Mouse (Mus musculus) urinary bladder, postnatal 25 days (tissue): ENCODE measurements around the gene Vill.

Experiments used
- DNase-seq: peaks from one replicate; pipeline ENCODE4 v3.0.0; 2022; ENCODE audit warnings: low spot score

The Vill gene

GRCm38 (mm10) chr9:119080040-119080675, 27.6 kb downstream of the Vill start:
- DNase-seq, result no peak

DNA sequence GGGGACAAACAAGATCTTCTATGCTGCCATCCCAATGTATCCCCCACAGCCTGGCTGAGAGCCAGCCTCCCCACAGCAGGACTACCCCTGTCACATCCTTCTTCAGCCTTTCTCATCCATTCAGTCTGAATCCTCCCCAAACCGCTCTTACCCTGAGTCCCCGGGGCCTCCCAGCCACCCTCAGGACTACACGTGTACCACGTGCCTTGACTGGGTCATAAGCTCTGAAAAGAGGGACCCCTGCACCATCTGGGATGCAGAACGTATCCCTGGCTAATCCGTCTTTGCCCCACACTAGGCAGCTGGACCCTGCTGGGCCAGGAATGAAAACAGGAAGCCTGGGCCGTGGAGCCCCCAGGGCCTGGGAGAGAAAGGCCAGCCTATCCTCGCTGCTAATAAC, 29.5 kb downstream of the Vill start:
- no peak for DNase-seq

- no peak for DNase-seq
Measured at GRCm38 (mm10) chr9:119082656-119083430, 30.3 kb downstream of the Vill start.

DNA sequence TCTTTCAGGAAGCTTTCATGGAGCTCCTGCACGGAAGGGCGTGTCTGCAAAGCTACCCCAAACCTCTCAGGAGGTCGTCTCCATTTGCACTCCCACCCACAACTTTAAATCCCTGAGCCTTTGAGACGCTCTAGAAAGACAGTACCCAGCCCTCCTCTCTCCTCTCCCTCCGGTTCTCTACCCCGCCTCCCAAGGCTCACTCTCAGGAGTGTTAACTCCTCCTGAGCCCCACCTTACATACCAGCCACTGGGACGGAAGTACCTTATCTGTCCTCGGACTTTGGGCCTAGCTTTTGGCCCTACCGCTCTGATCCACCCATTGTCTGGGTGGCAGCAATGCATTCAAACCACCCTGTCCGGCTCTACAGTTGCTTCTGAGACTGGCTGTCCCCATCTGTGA, 31.4 kb downstream of the Vill start:
- no peak for DNase-seq

DNA sequence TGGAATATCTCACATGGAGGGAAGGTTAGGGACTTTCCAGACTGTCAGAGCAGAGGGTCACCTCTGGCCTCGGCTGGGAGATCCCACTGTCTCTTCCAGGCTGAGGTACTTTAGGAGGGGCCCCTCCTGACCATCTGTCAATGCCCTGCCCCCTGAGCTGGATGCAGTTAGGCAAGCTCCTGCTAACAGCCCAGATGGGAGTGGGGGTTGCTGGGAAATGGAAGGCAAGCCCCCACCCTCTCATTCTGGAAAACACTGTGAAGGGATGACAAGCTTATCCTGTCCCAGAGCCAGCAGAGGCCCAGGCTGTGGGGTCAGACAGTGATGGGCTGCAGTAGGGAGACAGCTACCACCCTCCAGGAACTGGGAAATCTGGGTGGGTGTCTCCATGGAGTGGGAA, 33.9 kb downstream of the Vill start:
- no peak for DNase-seq

GRCm38 (mm10) chr9:119087309-119087708, 34.7 kb downstream of the Vill start:
- DNase-seq, result no peak

- DNase-seq, result peak; percentile 91
Measured at GRCm38 (mm10) chr9:119088148-119088801, 35.7 kb downstream of the Vill start.

GRCm38 (mm10) chr9:119089437-119089836, 36.9 kb downstream of the Vill start:
- no peak for DNase-seq

- no peak for DNase-seq
Measured at GRCm38 (mm10) chr9:119090462-119090861, 37.9 kb downstream of the Vill start.

DNA sequence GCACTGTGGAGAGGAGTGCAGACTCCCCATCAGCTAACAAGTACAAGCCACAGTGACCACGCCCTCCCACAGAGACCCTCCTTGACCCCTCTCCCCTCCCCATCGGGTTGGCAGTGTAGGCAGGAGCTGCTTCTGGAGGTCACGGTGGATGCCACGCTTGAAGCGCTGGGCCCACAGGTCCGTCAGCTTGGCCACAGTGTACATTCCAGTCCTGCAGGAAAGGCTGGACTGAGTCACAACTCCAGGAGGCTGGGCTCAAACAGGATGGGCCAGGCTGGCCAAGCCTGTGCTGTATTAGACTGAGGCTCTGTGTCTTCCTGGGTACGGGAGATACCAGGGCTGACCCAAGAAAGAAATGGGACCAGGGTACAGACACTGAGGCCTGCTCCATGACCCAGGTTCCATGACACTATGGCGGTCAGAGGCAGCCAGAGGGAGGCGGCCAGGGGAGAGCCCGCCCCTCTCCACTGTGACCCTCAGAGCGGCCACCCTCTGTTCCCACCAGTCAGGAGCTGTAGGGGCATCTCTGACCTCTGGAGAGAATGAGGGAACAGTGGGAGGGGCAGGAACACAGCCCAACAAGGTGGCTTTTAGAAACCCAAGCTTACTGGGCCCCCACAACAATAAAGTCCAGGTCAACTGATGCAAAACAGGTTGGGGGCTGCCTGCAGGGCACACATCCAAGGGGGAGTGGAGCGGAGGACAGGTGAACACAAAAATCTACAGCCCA, 39.2 kb downstream of the Vill start:
- no peak for DNase-seq

- peak; percentile 40 for DNase-seq
Measured at GRCm38 (mm10) chr9:119092473-119093418, 40.2 kb downstream of the Vill start.

DNA sequence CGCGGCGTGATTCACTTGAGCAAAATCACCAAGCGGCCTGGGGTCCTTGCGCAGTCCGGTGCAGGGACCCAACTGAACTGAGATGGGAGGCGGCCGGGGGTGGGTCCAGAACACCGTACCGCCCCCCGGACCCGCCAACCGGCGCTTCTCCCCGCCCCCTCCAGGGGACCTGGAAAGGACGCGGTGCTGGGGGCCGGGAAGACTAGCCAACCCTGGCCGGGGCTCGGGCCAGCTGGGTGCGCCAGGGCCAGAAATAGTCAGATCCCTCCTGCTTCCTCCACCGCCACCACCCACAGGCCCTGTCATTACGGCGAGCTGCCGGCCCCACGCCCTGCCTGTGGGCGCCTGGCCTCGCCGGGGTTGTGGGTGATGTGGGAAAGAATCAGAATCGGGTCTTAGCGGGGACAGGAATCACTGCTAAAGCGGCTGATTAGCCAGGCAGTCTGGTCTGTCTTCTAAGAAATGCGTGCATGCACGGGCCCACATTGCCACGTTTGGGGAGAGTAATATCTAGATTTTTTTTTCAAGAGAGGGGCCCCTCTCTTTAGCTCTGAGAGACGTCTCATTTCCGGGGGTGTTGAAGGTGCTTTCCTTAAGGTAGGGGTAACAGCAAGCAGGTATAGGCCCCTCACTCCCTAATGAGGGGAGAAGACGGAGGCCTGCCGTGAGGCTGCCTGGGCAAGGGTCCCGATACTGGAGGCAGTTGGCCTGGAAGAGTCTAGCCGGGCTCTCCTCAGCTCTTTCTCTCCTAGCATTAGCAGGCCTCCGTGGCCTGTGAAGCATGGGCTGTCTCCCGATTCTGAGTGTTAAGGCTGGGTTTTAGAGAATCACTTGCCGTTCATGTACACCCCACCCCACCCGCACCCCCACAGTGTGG, 41.1 kb downstream of the Vill start, which contains the start of gene Plcd1:
Plcd1 (minus strand) TSS at position 84 of the 877 bp plus-strand sequence.
- DNase-seq, result peak; percentile 87

DNA sequence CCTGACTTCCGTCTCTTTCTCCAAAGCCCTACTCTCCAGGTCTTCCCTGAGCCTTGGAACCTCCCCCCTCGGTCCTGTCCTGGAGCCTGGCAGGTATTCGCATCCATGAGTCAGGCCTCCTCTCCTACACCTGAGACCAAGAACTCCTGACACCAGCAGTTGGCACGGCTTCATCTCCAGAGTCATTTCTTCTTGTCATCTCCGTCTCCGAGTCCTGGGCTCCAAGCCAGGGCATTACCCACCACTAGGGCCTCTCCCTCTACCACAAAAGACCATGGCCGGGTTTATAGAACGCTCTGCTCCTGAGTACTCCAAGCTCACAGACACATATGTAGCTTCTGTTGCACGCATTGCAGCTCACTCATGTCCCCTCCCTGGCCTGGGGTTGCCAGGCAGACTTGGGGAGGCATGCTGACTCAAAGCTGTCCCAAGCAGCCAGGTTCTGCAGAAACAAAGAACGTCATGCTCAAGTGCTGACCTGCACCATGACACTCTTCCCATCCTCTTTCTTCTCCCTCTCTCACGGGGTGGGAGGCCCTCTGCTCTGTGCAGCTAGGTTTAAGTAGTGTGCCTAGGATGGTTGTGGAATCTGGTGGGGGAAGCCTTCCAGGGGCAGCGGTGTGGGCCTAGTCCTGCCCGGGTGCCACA, 42.0 kb downstream of the Vill start:
- DNase-seq, result no peak

DNA sequence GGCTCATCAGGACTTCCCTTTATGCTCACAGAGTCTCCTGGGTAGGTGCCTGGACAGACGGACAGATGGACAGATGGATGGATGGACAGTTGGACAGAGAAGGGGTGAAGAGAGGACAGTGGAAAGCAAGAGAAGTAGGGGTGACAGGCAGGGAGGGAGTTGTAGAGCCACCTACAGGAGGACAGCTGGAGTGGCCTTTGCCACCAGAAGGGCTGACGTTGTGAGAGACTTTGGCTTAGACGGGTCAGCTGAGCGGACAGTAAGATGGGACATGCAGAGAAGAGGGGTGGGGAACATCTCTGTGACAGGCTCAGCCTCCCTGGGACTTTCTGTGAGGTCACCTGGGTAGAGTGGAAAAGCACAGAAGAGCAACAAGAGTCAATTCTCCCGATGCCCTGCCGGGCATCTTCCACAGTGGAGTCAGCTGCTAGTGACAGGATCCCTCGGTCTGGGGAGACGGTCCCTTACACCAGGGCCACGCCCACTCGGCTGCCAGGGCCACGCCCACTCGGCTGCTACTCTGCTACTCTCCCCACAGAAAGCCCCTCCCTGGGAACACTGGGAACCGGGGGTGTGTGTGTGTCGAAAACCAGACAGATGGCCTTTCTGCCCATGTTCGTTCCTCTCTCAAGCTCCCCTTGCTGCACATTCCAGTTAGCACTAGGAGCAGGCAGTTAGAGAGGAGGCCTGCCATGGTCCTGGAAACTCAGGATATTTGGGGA, 47.8 kb downstream of the Vill start:
- peak; percentile 24 for DNase-seq

DNA sequence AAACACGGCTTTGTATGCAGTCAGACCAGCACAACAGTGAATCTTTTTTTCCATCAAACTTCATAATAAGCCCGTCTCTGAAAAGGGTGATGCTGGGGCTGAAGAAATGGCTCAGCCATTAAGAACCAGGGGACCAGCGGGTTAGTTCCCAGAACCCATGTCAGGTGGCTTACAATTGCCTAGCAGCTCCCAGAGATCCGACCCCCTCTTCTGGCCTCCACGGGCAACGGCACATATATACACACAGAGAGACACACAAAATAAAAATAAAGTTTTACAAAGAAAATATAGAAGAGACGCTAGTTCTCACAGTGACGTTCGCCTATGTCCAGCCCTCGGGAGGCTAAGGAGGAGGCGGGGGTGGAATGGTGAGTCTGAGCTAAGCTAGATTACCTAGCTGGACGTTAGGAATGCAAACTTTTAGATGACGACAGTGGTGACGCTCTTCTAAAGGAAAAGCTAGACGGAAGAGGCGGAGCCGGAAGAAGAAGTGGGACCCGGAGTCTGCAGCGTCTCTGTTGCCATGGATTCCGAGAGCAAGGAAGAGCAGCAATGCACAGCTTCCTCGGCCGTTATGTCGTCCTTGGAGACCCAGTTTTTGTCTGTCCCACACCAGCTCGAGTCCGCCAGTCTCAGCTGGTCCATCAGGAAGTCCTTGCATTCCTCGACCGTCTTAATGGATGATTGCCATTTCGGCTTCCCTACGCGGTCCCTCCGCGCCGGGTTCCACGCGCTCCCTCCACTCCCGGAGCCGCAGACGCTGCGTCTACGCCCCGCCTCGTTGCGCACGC, 49.6 kb downstream of the Vill start, which contains the start of gene Dlec1:
Dlec1 (plus strand) TSS at position 487 of the 791 bp plus-strand sequence.
- peak; percentile 52 for DNase-seq

DNA sequence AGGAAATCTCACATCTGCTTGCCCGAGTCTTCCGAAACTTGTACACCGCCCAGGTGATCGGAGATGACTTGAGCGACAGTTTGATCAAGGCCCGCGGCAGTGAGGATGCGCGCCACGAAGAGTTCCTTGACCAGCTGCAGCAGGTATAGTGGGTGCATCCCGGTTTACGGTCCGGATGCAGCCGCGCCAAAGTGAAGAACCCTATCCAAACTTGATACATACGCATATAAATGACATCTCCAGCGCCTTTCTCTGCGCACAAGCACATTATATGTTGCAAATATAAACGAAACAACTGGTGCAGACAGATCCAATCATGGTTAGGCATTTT, 50.2 kb downstream of the Vill start:
- no peak for DNase-seq

DNA sequence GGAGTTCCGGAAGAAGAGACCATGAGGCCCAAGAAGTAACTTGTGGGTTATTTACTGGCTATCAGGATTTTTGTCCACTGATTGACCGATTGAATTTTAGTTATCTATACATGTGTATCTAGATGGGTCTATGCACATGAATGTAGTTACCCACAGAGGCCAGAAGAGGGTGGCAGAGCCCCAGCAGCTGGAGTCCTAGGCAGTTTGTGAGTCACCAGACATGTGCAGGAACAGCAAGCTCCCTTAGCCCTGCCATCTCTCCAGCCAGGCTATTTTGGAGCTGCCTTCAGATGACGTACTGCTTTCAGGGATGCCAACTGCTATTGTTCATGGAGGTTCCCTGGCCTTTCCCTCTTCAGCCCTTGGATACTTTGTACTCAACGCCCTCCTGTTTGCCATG, 55.0 kb downstream of the Vill start:
- no peak for DNase-seq

- no peak for DNase-seq
Measured at GRCm38 (mm10) chr9:119109685-119110353, 57.2 kb downstream of the Vill start.
